Mouse (Mus musculus) kidney, embryonic 16.5 days (tissue): ENCODE measurements around the gene Ceacam12. TPM values are rescaled to one million over a fixed set of nuclear protein-coding genes. Genes with fewer than 3 reads are reported as not detected.
"Not testable (repeated sequence)": the region's sequence is repeated elsewhere in the genome, so short reads cannot be mapped to it uniquely, and the experiment has no call there.

Experiments used
- ATAC-seq: fragments of 200-750 bp; cut with Nextera tagmentation; 2 replicates; pipeline ENCODE4 v1.8.0; 2017; ENCODE audit warnings: moderate TSS enrichment; ENCODE audit not compliant: low FRiP score, low TSS enrichment
- H3K27ac ChIP-seq: fragments of 300-500 bp; sonication (generic); 2 replicates; pipeline ENCODE4 v1.5.1; 2014; ENCODE audit warnings: low read length
- H3K27me3 ChIP-seq: fragments of 300-500 bp; sonication (generic); 2 replicates; pipeline ENCODE4 v1.6.1; 2014; ENCODE audit warnings: low read length, control low read depth, mixed read lengths; ENCODE audit not compliant: insufficient read depth
- H3K36me3 ChIP-seq: fragments of 300-500 bp; sonication (generic); 2 replicates; pipeline ENCODE4 v1.6.1; 2014; ENCODE audit warnings: low read length, control low read depth, mixed read lengths; ENCODE audit not compliant: insufficient read depth
- H3K4me1 ChIP-seq: fragments of 300-500 bp; sonication (generic); 2 replicates; pipeline ENCODE4 v1.6.1; 2014; ENCODE audit warnings: low read length, control low read depth, mixed read lengths; ENCODE audit not compliant: insufficient read depth
- H3K4me2 ChIP-seq: fragments of 300-500 bp; sonication (generic); replicated peaks from 2 replicates; pipeline ENCODE4 v1.6.1; 2014; ENCODE audit warnings: low read depth, low read length
- H3K4me3 ChIP-seq: fragments of 300-500 bp; sonication (generic); 2 replicates; pipeline ENCODE4 v1.5.1; 2014; ENCODE audit warnings: mild to moderate bottlenecking, low read length
- H3K9ac ChIP-seq: fragments of 300-500 bp; sonication (generic); replicated peaks from 2 replicates; pipeline ENCODE4 v1.6.1; 2014; ENCODE audit warnings: low read length
- H3K9me3 ChIP-seq: fragments of 300-500 bp; sonication (generic); 2 replicates; pipeline ENCODE4 v1.6.1; 2016; ENCODE audit warnings: low read length, control low read depth
- WGBS: fragments of 180-500 bp; shearing (Covaris S2); extraction: QIAGEN DNeasy Blood & Tissue Kit; methylation state at CpG from one replicate; pipeline ENCODE4 v1.1.7; 2014; 5-methylcytosine and 5-hydroxymethylcytosine counted together
- microRNA-seq: library from miRNA; unstranded; fragments of <30 nt; microRNA quantifications from one replicate; pipeline ENCODE4, GENCODE M21; 2016
- polyA plus RNA-seq: library from polyadenylated mRNA; unstranded; fragments of >200 nt; fragmentation: Nextera tagmentation; extraction: Ambion mirVana; gene quantifications from 2 replicates; pipeline ENCODE4 v1.2.1, GENCODE M21; 2015

The Ceacam12 gene
- polyA plus RNA-seq: not detected in 2 replicates

DNA sequence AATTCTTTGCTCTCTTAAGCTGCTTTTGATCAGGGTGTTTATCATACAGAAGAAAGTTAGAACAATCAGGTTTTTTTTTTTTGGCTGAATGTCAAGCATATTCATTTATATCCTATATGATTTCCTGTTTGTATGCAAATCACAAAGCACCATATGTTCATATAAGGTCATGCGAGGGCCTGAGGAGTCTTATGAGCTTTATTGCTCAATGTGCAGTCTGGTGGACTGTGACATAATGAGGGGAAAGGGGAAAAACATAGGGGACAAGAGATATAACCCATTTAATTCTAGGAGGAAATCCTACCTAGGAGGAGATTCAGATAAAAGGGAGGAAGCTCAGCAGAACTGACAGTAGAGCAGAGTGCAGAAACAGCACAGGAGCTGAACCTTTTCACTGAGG is at the start of gene Ceacam12:
Ceacam12 (plus strand) TSS at position 301 of the 400 bp plus-strand sequence.
- H3K9ac ChIP-seq: no peak within 1 kb of the TSS
- no peaks in the 10 kb centered on the region for H3K4me1 ChIP-seq
- no peak within 1 kb of the TSS for H3K27ac ChIP-seq
- H3K27me3 ChIP-seq: no peaks in the 10 kb centered on the region
- H3K9me3 ChIP-seq: peaks cover 31% of the 10 kb centered on the region
- no peak within 1 kb of the TSS for H3K4me3 ChIP-seq
- H3K36me3 ChIP-seq: no peaks in the 10 kb centered on the region
- WGBS: 68% methylated on average over 1 of the region's 1 CpGs
- H3K4me2 ChIP-seq: no peak within 1 kb of the TSS
- ATAC-seq: no peak

DNA sequence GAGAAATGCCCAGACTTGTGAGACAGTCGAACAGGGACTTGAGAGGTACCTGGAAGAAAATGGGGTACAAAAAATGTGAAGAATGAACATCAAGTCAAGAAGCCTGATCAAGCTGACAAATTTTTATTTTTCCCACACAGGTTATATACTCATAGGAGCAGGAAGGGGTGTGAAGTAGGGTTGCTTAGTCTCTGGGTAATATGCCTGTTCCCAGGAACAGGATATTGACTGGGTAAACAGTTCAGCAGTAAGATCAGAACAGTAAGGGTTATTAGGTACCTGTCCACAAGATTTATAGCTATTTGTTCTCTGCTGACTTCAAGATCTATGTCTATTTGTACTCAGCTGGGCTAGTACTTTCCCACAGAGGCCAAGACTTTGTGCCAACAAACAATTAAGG is 8.1 kb downstream of the Ceacam12 start:
- H3K9me3 ChIP-seq: peaks cover 22% of the 10 kb centered on the region
- not testable (repeated sequence) for ATAC-seq
- WGBS: 78% methylated on average over 1 of the region's 1 CpGs

DNA sequence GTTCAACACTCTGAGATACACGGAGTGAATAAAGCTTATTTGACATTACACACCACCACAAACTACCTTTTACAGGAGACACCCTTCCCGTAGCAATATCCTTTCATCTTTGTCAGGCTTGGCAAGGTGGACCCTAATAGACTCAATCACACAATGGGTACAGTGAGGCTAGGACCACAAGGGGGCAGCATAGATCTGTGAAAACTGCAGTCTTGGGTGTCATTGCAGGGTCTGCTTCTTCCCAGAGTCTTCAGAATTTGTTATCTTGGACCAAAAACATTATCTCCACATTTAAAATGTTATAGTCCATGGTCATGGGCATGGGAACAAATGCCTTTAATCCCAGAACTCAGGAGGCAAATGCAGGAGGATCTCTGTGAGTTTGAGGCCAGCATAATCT is 35.1 kb downstream of the Ceacam12 start:
- Histone ChIP-seq H3K27ac (no peak overlapping the region), H3K9ac (no peak overlapping the region), H3K4me1 (no peaks in the 10 kb centered on the region), H3K4me2 (no peak overlapping the region), H3K4me3 (no peak overlapping the region), H3K27me3 (no peaks in the 10 kb centered on the region), H3K36me3 (no peaks in the 10 kb centered on the region), H3K9me3 (peaks cover 18% of the 10 kb centered on the region)
- no peak for ATAC-seq
- WGBS: 38% methylated on average over 2 of the region's 2 CpGs

More for the DNA sequence above, 8.1 kb downstream of the Ceacam12 start:
- H3K27ac ChIP-seq, H3K4me2 ChIP-seq, H3K4me1 ChIP-seq, H3K9ac ChIP-seq, H3K36me3 ChIP-seq, H3K27me3 ChIP-seq, H3K4me3 ChIP-seq: not testable (repeated sequence)

Small RNAs within 50 kb of the gene (microRNA-seq; reads per million reads assigned to microRNA genes)
- not detected for gene Gm22414

Other genes with a start within 250 kb of the Ceacam12 start
- gene Gm5155, start 194.2 kb upstream of the Ceacam12 start, polyA plus RNA-seq: not detected in 2 replicates
- not detected in 2 replicates for gene Ceacam11, start 93.8 kb upstream of the Ceacam12 start, polyA plus RNA-seq
- not detected in 2 replicates for gene Ceacam13, start 56.0 kb upstream of the Ceacam12 start, polyA plus RNA-seq
- not detected in 2 replicates for gene Igfl3, start 110.6 kb downstream of the Ceacam12 start, polyA plus RNA-seq
- not detected in 2 replicates for gene Mill1, start 179.4 kb downstream of the Ceacam12 start, polyA plus RNA-seq